7 mouse cellular contexts compared by ENCODE assay signal in the genomic region with DNA sequence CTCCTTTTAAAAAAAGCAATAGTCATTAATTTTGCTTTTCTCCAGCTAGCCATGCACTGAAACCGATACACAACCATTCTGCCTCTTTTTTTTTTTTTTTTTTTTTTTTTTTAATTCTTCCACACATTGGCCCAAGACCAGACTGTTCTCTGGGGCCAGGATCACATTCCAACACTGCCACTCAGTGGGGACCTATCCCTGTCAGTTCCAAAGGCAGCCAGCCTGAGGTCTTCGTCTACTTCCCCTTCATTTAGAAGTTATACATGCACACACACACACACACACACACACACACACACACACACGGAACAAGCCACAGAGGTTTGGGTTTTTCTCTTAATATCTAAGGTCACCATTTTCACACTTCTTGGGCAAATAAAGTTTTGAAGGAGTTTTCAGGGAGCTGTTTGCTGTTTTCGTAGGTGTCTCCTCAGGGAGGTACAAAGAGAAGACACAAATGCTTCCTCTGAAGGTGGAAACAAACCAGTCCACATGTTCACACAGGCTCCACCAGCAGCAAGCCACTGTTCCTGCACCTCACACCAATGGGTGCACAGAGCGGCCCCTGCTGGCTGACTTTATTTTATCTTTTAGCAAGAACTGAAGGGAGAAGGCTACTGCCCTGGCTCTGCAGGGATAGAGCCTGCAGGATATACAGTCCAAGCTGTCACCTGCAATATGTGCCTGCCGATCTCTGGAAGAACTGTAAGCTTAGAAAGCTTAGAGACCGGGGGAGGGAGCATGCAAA.
A peak's percentile ranks its signal among the peaks of the same experiment; 100 is the strongest.
DNase-seq lines count a peak whose midpoint lies in the region; ATAC-seq and TF ChIP-seq lines count a peak whose summit lies in the region.

No protein-coding gene starts in this region.

- H3K9me3 ChIP-seq in midbrain, embryonic 15.5 days = no peaks in the 10 kb centered on the region

- peak; percentile 91 for ATAC-seq in midbrain, embryonic 15.5 days (replicated peaks)

- no peak overlapping the region for H3K9ac ChIP-seq in midbrain, embryonic 15.5 days

- H3K27me3 ChIP-seq in midbrain, embryonic 15.5 days (replicated peaks) = no peaks in the 10 kb centered on the region

- no peak for TF ChIP-seq POLR2A in cortical plate, adult 2 months (IDR thresholded peaks at IDR 0.05; ENCODE audit: extremely low read depth, insufficient read depth, low read length)

- no peak overlapping the region for H3K4me3 ChIP-seq in cortical plate, adult 2 months (ENCODE audit: insufficient read depth, low read length)
- no peak overlapping the region for H3K4me3 ChIP-seq in midbrain, embryonic 15.5 days

- H3K27ac ChIP-seq in cortical plate, adult 2 months (ENCODE audit: insufficient read depth, low read length) = no peak overlapping the region
- H3K27ac ChIP-seq in midbrain, embryonic 15.5 days = no peak overlapping the region

- H3K36me3 ChIP-seq in midbrain, embryonic 15.5 days (replicated peaks) = no peaks in the 10 kb centered on the region

- H3K4me1 ChIP-seq in cortical plate, adult 2 months (ENCODE audit: control insufficient read depth, insufficient read depth, low read length) = no peaks in the 10 kb centered on the region
- H3K4me1 ChIP-seq in midbrain, embryonic 15.5 days = no peaks in the 10 kb centered on the region

- intact Hi-C loops in left cerebral cortex, postnatal 36 days (cut with DNase I) = loop anchor here (2.0 to 5.0 kb wide), 2 partner anchors 316 to 330 kb away; a partner anchor contains a TSS

- no peak overlapping the region for H3K4me2 ChIP-seq in midbrain, embryonic 15.5 days

- peak; percentile 86 for TF ChIP-seq CTCF in cortical plate, adult 2 months (IDR thresholded peaks at IDR 0.05; ENCODE audit: extremely low read depth, insufficient read depth, low read length)

- peak; percentile 67 to 76 for DNase-seq in adrenal gland, adult 18-20 months (ENCODE audit: low spot score in 2 of 2)
- DNase-seq in gastrocnemius, postnatal 25 days = peak; percentile 63
- DNase-seq in kidney, adult 11 months = peak; percentile 58
- peak; percentile 61 to 79 for DNase-seq in left cerebral cortex, postnatal 36 days (ENCODE audit: low spot score in 2 of 2)
- DNase-seq in spleen, postnatal 36 days (ENCODE audit: low spot score in 2 of 2) = peak; percentile 41 to 56

- 36% methylated on average over 7 of the region's 7 CpGs for WGBS in midbrain, embryonic 15.5 days
